Mouse (Mus musculus) kidney, postnatal 25 days (tissue): ENCODE data around the gene Cryl1.

ENCODE experiments used
- DNase-seq, 2 experiments: peaks; one replicate each; pipeline ENCODE4 v3.0.0; 2021; ENCODE audit warnings: mixed read lengths in 2 of 2

The Cryl1 gene

GRCm38 (mm10) chr14:57398065-57398757 lies at the start of gene Cryl1:
Gene Cryl1 (minus strand): TSS chr14:57398529.
- peak; percentile 98 to 99 for DNase-seq

GRCm38 (mm10) chr14:57430451-57430850 lies 32.1 kb upstream of the Cryl1 start:
- no peak for DNase-seq

- no peak for DNase-seq
Measured at GRCm38 (mm10) chr14:57424212-57424561, 25.9 kb upstream of the Cryl1 start.

GRCm38 (mm10) chr14:57423432-57424211 lies 25.3 kb upstream of the Cryl1 start, which contains the start of gene Ift88:
Gene Ift88 (plus strand): TSS chr14:57424062.
- DNase-seq = peak; percentile 93 to 96

GRCm38 (mm10) chr14:57417187-57417586 lies 18.9 kb upstream of the Cryl1 start:
- DNase-seq = no peak

GRCm38 (mm10) chr14:57412166-57412565 lies 13.8 kb upstream of the Cryl1 start:
- DNase-seq = no peak

GRCm38 (mm10) chr14:57409106-57409505 lies 10.8 kb upstream of the Cryl1 start:
- no peak for DNase-seq

- no peak for DNase-seq
Measured at GRCm38 (mm10) chr14:57408100-57408499, 9.8 kb upstream of the Cryl1 start.

GRCm38 (mm10) chr14:57407039-57407987 lies 9.0 kb upstream of the Cryl1 start:
- peak; percentile 74 to 92 for DNase-seq

GRCm38 (mm10) chr14:57402815-57403214 lies 4.5 kb upstream of the Cryl1 start:
- no peak for DNase-seq

GRCm38 (mm10) chr14:57398813-57399427 lies 591 bp upstream of the Cryl1 start:
- peak; percentile 35 to 58 for DNase-seq

- DNase-seq = peak; percentile 65 to 85
Measured at GRCm38 (mm10) chr14:57397221-57397620, 1.1 kb downstream of the Cryl1 start.

- DNase-seq = peak; percentile 70 to 79
Measured at GRCm38 (mm10) chr14:57395470-57395869, 2.9 kb downstream of the Cryl1 start.

GRCm38 (mm10) chr14:57392278-57392677 lies 6.1 kb downstream of the Cryl1 start:
- no peak for DNase-seq

GRCm38 (mm10) chr14:57391621-57392020 lies 6.7 kb downstream of the Cryl1 start:
- no peak for DNase-seq

GRCm38 (mm10) chr14:57386758-57387561 lies 11.4 kb downstream of the Cryl1 start:
- DNase-seq = peak; percentile 31 to 57

GRCm38 (mm10) chr14:57385667-57386066 lies 12.7 kb downstream of the Cryl1 start:
- no peak for DNase-seq

GRCm38 (mm10) chr14:57377531-57377930 lies 20.8 kb downstream of the Cryl1 start:
- DNase-seq = peak; percentile 45 to 81

GRCm38 (mm10) chr14:57376956-57377355 lies 21.4 kb downstream of the Cryl1 start:
- peak; percentile 79 to 93 for DNase-seq

GRCm38 (mm10) chr14:57376016-57376415 lies 22.3 kb downstream of the Cryl1 start:
- DNase-seq = no peak

- DNase-seq = no peak
Measured at GRCm38 (mm10) chr14:57375205-57375604, 23.1 kb downstream of the Cryl1 start.
